Mouse (Mus musculus) spleen, adult 18-20 months (tissue): Measurements from ENCODE around the gene Tex14.
"Not testable (repeated sequence)": the region's sequence is repeated elsewhere in the genome, so short reads cannot be mapped to it uniquely, and the experiment has no call there.

Source experiments
- DNase-seq, 2 experiments: peaks; one replicate each; pipeline ENCODE4 v3.0.0; 2022; ENCODE audit warnings: mixed read lengths in 2 of 2

Tex14 gene

DNA sequence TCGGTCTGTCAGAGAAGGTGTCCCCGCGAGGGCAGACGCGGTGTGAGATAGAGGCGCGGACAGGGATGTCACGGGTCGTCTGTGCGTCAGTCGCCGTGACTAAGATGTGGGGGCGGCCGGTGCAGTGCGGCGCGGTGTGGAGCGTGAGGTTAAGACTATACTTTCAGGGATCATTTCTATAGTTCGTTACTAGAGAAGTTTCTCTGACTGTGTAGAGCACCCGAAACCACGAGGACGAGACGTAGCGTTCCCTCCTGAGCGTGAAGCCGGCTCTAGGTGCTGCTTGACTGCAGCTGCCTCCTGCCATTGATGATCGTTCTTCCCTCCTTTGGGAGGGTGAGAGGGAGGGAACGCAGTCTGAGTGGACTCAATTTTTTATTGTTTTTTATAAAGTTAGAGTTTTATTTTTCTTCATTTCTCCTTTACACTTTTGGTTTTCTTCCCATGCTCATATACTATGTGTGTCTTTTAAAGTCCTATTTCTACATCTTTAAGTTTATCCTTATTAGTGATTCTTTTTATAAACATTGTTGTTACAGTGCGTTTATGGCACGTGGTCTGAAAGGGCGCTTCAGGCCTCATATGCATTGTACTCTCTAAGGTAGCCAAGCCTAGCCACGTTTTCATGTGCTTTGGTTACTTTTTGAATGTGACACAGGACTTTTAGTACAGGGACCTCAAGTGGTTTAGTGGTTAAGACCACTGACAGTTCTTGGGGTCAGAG is 43.8 kb downstream of the Tex14 start:
- DNase-seq, result not testable (repeated sequence)

DNA sequence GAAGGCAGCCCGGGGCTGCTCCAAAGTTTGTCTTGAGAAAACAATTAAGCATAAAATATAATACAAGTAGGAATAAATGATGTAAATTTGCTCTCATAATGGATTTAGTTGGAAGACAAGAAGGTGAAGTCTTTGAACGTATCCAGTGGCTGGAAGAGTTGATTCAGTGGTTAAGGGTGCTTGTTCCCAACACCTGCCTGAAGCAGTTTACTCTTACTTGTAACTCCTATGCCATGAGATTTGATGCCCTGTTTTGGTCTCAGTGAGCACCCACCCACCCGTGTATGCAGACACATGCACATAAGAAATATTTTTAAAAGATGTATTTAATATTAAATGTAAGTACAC is 44.3 kb downstream of the Tex14 start:
- DNase-seq, result no peak

GRCm38 (mm10) chr11:87449847-87450246 is 45.0 kb downstream of the Tex14 start:
- not testable (repeated sequence) for DNase-seq

DNA sequence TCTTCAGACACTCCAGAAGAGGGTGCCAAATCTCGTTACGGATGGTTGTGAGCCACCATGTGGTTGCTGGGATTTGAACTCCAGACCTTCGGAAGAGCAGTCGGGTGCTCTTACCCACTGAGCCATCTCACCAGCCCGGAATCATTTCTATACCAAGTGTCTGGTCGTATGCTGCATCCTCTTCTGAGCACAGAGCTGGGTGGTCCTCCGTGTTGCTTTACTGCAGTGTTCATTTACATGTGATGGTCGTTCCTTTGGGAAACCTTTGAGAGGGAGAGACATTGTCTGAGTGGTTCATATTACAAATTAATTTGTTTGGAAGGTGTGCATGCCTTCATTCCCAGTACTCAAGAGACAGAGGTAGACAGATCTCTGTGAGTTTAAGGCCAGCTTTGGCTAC is 47.9 kb downstream of the Tex14 start:
- DNase-seq, result not testable (repeated sequence)

GRCm38 (mm10) chr11:87453216-87454034 is 48.6 kb downstream of the Tex14 start:
- no peak for DNase-seq

DNA sequence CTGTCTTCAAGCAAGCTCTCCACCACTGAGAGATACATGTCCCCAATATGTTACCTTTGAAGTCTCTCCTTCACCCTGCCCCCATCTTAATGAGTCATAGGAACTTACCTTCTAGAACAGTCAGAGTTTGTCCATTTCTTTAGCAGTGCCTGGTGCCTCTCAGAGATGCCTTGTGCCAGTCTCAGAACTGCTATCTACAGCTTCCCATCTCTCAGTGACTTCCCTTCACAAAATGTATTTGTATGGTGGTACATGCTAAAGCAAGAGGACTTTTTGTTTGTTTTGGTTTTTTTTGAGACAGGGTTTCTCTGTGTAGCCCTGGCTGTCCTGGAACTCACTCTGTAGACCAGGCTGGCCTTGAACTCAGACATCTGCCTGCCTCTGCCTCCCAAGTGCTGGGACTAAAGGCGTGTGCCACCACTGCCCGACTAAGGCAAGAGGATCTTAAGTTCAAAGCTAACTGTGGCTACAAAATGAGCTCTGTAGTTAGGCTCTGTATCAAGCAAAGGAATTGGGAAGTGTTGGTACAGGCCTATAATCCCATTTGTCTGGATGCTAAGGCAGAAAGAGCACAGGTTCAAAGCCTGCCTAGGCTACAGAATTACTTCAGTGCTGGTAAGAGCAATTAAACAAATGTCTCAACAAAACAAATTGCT is 49.3 kb downstream of the Tex14 start:
- no peak for DNase-seq

DNA sequence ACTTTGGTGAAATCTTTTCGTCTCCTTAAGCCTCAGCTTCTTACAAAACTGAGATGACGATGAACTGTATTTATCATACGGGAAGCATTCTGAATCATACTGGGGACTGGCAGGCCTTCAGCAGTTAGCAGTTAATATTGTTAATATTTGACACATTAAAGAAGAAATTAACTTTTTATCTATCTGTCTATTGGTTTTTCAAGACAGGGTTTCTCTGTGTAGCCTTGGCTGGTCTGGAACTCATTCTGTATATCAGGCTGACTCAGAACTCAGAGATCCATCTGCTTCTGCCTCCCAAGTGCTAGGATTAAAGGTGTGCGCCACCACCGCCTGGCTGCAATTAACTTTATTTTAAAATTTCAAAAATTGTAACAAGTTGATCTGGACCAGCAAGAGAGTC is 50.7 kb downstream of the Tex14 start:
- DNase-seq, result no peak

GRCm38 (mm10) chr11:87455984-87456383 is 51.1 kb downstream of the Tex14 start:
- DNase-seq, result no peak

- DNase-seq, result no peak
These were observed 55.7 kb downstream of the Tex14 start for GRCm38 (mm10) chr11:87460566-87460965.

DNA sequence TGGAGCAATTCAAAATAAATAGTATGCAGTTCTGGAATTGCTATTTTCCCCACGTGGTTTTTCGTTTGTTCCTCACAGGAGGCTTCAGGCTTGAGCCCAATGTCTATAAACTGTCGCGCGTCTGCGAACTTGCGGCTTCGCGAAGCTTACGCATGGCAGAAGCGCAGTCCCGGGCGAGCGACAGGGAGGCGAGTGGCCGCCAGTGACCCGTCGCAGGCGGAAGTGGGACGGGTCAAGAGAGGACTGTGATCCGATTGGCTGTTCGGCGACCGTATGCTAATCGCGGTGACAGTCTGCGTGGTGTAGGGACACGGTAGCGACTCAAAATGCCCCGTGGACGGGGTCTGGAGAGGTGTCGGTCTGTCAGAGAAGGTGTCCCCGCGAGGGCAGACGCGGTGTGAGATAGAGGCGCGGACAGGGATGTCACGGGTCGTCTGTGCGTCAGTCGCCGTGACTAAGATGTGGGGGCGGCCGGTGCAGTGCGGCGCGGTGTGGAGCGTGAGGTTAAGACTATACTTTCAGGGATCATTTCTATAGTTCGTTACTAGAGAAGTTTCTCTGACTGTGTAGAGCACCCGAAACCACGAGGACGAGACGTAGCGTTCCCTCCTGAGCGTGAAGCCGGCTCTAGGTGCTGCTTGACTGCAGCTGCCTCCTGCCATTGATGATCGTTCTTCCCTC is 57.1 kb downstream of the Tex14 start:
- DNase-seq, result peak; percentile 74 to 82

DNA sequence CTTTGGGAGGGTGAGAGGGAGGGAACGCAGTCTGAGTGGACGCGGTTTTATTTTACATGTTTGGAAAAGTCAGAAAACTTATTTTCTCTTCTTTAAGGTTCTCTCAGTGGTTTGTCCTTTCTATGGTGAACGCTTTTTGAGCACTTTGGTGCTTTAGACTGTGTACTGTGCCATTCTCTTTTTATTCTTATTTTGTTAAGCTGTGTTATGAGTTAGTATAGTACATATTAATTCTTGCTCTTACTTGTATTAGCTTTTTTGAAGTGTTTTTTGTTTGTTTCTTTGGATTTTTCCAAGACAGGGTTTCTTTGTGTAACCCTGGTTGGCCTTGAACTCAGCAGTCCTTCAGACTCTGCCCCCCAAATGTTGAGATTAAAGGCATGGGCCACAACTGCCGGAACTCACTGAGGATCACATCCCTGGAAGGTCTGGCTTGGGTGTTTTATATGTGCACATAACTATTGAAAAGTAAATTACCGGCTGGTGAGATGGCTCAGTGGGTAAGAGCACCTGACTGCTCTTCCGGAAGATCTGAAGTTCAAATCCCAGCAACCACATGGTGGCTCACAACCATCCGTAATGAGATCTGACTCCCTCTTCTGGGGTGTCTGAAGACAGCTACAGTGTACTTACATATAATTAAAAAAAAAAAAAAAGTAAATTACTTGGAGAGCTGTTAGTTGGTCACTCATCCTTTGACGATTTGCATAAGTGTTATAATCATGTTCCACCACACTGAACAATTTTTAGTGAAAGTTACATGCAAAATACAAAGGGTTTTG is 57.8 kb downstream of the Tex14 start:
- no peak for DNase-seq

DNA sequence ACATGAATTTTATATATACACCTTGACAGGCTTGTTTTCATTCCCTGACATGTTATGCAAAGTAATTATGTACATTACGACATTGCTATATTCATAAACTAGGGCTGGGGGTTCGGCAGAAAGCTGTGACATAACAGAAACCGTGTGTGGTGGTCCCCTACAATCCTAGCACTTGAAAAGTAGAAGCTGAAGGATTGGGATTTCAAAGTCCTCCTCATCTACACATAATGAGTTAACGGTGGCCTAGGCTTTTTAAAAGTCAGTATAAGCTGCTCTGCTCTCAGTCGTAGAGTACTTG is 58.3 kb downstream of the Tex14 start:
- DNase-seq, result no peak

DNA sequence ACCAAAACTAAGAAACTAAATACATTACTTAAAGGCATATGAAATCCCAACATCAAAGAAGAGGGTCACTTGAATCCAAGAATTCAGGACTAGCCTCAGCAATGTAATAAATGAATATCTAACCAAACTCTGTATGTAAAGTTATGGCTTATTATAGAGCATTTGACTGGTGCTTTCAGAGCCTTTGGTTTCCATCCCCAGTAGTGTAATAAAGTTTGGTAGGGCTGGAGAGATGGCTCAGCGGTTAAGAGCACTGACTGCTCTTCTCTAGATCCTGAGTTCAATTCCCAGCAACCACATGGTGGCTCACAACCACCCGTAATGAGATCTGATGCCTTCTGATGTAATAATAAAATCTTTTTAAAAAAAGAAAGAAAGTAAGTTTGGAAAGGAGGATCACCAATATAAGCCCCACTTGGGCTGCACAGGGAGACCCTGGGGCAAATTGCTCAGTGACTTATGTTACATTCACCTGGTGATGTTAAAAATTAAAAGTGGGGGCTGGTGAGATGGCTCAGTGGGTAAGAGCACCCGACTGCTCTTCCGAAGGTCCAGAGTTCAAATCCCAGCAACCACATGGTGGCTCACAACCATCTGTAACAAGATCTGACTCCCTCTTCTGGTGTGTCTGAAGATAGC is 59.0 kb downstream of the Tex14 start:
- DNase-seq, result not testable (repeated sequence)

- no peak for DNase-seq
These were observed 61.2 kb downstream of the Tex14 start for GRCm38 (mm10) chr11:87465990-87466593.

- DNase-seq, result peak; percentile 54 to 64
These were observed 62.8 kb downstream of the Tex14 start for GRCm38 (mm10) chr11:87467491-87468277.

GRCm38 (mm10) chr11:87468278-87468655 is 63.4 kb downstream of the Tex14 start:
- DNase-seq, result peak in 1 of 2 experiments; percentile 28

DNA sequence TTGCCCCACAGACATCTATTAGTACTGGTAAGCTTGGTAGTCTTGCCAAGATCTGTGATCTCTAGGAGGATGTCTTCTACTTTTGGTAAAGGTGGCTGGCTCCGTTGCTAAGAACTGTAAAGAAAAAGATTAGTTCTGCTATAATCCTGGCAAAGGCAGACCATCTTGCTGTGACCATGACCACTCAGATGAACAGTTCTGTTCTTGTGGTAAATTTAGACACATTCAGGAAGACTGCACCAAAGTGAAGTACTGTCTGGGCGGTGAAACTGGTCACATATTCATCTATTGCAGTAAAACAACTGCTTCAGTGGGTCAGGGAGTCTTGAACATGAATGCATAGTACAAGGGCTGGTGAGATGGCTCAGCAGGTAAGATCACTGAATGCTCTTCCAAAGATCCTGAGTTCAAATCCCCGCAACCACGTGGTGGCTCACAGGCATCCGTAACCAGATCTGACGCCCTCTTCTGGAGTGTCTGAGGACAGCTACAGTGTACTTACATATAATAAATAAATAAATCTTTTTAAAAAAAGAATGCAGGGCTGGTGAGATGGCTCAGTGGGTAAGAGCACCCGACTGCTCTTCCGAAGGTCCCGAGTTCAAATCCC is 63.9 kb downstream of the Tex14 start:
- no peak for DNase-seq

DNA sequence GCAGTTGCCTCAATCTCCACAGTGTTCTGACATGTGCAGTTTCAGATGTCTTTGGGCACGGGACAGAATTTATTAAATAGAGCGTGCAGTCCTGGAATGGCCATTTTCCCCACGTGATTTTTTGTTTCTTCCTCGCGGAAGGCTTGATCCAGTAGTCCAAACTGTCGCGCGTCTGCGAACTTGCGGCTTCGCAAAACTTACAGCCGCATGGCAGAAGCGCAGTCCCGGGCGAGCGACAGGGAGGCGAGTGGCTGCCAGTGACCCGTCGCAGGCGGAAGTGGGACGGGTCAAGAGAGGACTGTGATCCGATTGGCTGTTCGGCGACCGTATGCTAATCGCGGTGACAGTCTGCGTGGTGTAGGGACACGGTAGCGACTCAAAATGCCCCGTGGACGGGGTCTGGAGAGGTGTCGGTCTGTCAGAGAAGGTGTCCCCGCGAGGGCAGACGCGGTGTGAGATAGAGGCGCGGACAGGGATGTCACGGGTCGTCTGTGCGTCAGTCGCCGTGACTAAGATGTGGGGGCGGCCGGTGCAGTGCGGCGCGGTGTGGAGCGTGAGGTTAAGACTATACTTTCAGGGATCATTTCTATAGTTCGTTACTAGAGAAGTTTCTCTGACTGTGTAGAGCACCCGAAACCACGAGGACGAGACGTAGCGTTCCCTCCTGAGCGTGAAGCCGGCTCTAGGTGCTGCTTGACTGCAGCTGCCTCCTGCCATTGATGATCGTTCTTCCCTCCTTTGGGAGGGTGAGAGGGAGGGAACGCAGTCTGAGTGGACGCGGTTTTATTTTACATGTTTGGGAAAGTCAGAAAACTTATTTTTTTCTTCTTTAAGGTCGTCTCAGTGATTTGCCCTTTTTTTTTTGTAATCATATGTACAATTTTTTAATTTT is 66.2 kb downstream of the Tex14 start:
- peak; percentile 67 to 71 for DNase-seq

GRCm38 (mm10) chr11:87471699-87471997 is 66.8 kb downstream of the Tex14 start:
- not testable (repeated sequence) for DNase-seq
